24 mouse cellular contexts compared by ENCODE assay signal in the genomic region with DNA sequence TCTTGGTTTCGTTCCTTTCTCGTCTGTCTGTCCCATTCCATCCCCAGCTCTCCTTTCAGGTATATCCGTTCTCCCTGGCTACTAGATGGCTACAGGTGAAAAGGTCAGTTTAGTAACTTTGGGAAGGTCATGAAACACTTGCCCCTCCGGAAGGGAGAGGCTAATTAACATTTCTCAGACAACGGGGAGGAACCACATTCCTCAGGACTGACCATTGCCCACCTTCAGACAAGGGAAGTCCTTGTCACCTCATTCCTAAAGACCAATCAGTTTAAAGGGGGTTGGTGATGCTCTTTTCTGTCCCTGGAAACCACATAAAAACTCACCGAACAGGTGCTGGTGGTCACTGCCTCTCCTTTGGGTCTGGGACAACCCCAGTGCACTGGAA.
DNase-seq lines count a peak whose midpoint lies in the region; ATAC-seq and TF ChIP-seq lines count a peak whose summit lies in the region.
"Had no signal": no experiment of that assay in that cellular context is flagged by ENCODE, and none has a peak within 500 bp of the region (broad histone marks: within the 10 kb centered on the region; RNA-seq: fewer than 3 reads in every experiment).

No protein-coding gene starts in this region.

- ATAC-seq in intestine, embryonic 16.5 days = no peak
- no peak for ATAC-seq in midbrain, postnatal 0 days (ENCODE audit: low FRiP score)
- ATAC-seq: activated CD4-positive, CD25-positive, alpha-beta regulatory T cell, adult 4 months; forebrain, embryonic 13.5 days; forebrain, embryonic 15.5 days; forebrain, postnatal 0 days; Patski had no signal

- no peak overlapping the region for H3K4me2 ChIP-seq in intestine, embryonic 16.5 days (ENCODE audit: low read depth, low read length)
- H3K4me2 ChIP-seq in midbrain, postnatal 0 days (ENCODE audit: low read depth, low read length, poor library complexity, severe bottlenecking) = no peak overlapping the region
- H3K4me2 ChIP-seq: embryonic facial prominence, embryonic 12.5 days; forebrain, embryonic 13.5 days; forebrain, embryonic 15.5 days had no signal

- peaks cover 7% of the 10 kb centered on the region for H3K4me1 ChIP-seq in heart, embryonic 10.5 days
- no peaks in the 10 kb centered on the region for H3K4me1 ChIP-seq in ES-Bruce4 (ENCODE audit: control insufficient read depth, insufficient read depth, low read length)
- no peaks in the 10 kb centered on the region for H3K4me1 ChIP-seq in intestine, embryonic 16.5 days (ENCODE audit: control insufficient read depth, insufficient read depth, low read length)
- H3K4me1 ChIP-seq in midbrain, postnatal 0 days (ENCODE audit: insufficient read depth, low read length) = no peaks in the 10 kb centered on the region
- H3K4me1 ChIP-seq: embryonic facial prominence, embryonic 12.5 days; forebrain, embryonic 13.5 days; forebrain, embryonic 15.5 days had no signal

- peaks cover 5% of the 10 kb centered on the region; the same call in 1 of the 2 replicates for H3K27me3 ChIP-seq in heart, embryonic 10.5 days (ENCODE audit: insufficient read depth, poor library complexity, severe bottlenecking)
- H3K27me3 ChIP-seq in ES-Bruce4 (ENCODE audit: control insufficient read depth, insufficient read depth, low read length, poor library complexity, severe bottlenecking) = no peaks in the 10 kb centered on the region
- H3K27me3 ChIP-seq in intestine, embryonic 16.5 days (replicated peaks; ENCODE audit: control insufficient read depth, insufficient read depth, low read length) = no peaks in the 10 kb centered on the region
- no peaks in the 10 kb centered on the region for H3K27me3 ChIP-seq in midbrain, postnatal 0 days (ENCODE audit: insufficient read depth, low read length)
- H3K27me3 ChIP-seq: embryonic facial prominence, embryonic 12.5 days; forebrain, embryonic 13.5 days; forebrain, embryonic 15.5 days had no signal

- DNase-seq in heart, embryonic 10.5 days (ENCODE audit: low spot score) = peak; percentile 27
- DNase-seq in heart, postnatal 4 days = no peak
- DNase-seq in ES-CJ7 (ENCODE audit: low read depth, low spot score) (peak; percentile 60), R1 (ENCODE audit: low read depth, low spot score) (peak; percentile 92)
- no peak for DNase-seq in midbrain, postnatal 0 days (ENCODE audit: low spot score)
- no peak for DNase-seq in ovary, adult 18-20 months (ENCODE audit: low spot score)
- DNase-seq: adrenal gland, adult 8-10 months; adrenal gland, postnatal 14 days; adrenal gland, postnatal 36 days; cerebellum, adult 11-12 months; cerebellum, adult 2 months; cerebellum, adult 9-10 months; cerebellum, postnatal 10 days; cerebellum, postnatal 25 days; forebrain, postnatal 0 days had no signal

- no peak overlapping the region for H3K4me3 ChIP-seq in heart, embryonic 10.5 days
- H3K4me3 ChIP-seq in ES-Bruce4 (ENCODE audit: low read depth, low read length) = no peak overlapping the region
- no peak overlapping the region for H3K4me3 ChIP-seq in intestine, embryonic 16.5 days (ENCODE audit: low read length)
- H3K4me3 ChIP-seq in midbrain, postnatal 0 days (ENCODE audit: low read depth, low read length) = no peak overlapping the region
- H3K4me3 ChIP-seq: embryonic facial prominence, embryonic 10.5 days; embryonic facial prominence, embryonic 12.5 days; forebrain, embryonic 13.5 days; forebrain, embryonic 15.5 days had no signal

- 41% methylated on average over 6 of the region's 6 CpGs for WGBS in heart, embryonic 10.5 days
- 34% methylated on average over 6 of the region's 6 CpGs for WGBS in intestine, embryonic 16.5 days
- 44% methylated on average over 6 of the region's 6 CpGs for WGBS in midbrain, postnatal 0 days

- H3K36me3 ChIP-seq in heart, embryonic 10.5 days = no peaks in the 10 kb centered on the region
- no peaks in the 10 kb centered on the region for H3K36me3 ChIP-seq in ES-Bruce4 (ENCODE audit: control insufficient read depth, insufficient read depth, low read length, poor library complexity, severe bottlenecking)
- H3K36me3 ChIP-seq in intestine, embryonic 16.5 days (ENCODE audit: control insufficient read depth, insufficient read depth, low read length) = no peaks in the 10 kb centered on the region
- H3K36me3 ChIP-seq in midbrain, postnatal 0 days (ENCODE audit: insufficient read depth, low read length) = no peaks in the 10 kb centered on the region
- H3K36me3 ChIP-seq: embryonic facial prominence, embryonic 10.5 days; embryonic facial prominence, embryonic 12.5 days; forebrain, embryonic 15.5 days; G1E had no signal

- TF ChIP-seq CTCF in ES-Bruce4 (IDR thresholded peaks at IDR 0.05; ENCODE audit: low read depth, low read length) = no peak
- no peak for TF ChIP-seq CTCF in midbrain, postnatal 0 days (IDR thresholded peaks at IDR 0.05)

- no peak overlapping the region for H3K9ac ChIP-seq in ES-Bruce4 (ENCODE audit: low read depth, poor library complexity, severe bottlenecking)
- no peak overlapping the region for H3K9ac ChIP-seq in intestine, embryonic 16.5 days (ENCODE audit: low read depth, low read length)
- H3K9ac ChIP-seq in midbrain, postnatal 0 days (replicated peaks; ENCODE audit: low read length, poor library complexity, severe bottlenecking) = no peak overlapping the region
- H3K9ac ChIP-seq: embryonic facial prominence, embryonic 12.5 days; forebrain, embryonic 13.5 days; forebrain, embryonic 15.5 days; forebrain, postnatal 0 days had no signal

- H3K27ac ChIP-seq in heart, embryonic 10.5 days = no peak overlapping the region
- H3K27ac ChIP-seq in ES-Bruce4 (ENCODE audit: insufficient read depth, low read length) = peak overlapping the region; percentile 71
- H3K27ac ChIP-seq in intestine, embryonic 16.5 days (ENCODE audit: low read length) = no peak overlapping the region
- no peak overlapping the region for H3K27ac ChIP-seq in midbrain, postnatal 0 days (ENCODE audit: low read depth, low read length)
- H3K27ac ChIP-seq: embryonic facial prominence, embryonic 10.5 days; embryonic facial prominence, embryonic 12.5 days; forebrain, embryonic 13.5 days; forebrain, embryonic 15.5 days had no signal

- TF ChIP-seq POLR2A in ES-Bruce4 (IDR thresholded peaks at IDR 0.05; ENCODE audit: insufficient read depth, low read length) = no peak

- H3K9me3 ChIP-seq in heart, embryonic 10.5 days = no peaks in the 10 kb centered on the region
- peaks cover 40% of the 10 kb centered on the region for H3K9me3 ChIP-seq in ES-Bruce4 (replicated peaks; ENCODE audit: control insufficient read depth, insufficient read depth, low read length, poor library complexity, severe bottlenecking)
- H3K9me3 ChIP-seq in intestine, embryonic 16.5 days (ENCODE audit: control insufficient read depth, low read length) = no peaks in the 10 kb centered on the region
- H3K9me3 ChIP-seq in midbrain, postnatal 0 days (ENCODE audit: low read length) = no peaks in the 10 kb centered on the region
- H3K9me3 ChIP-seq: embryonic facial prominence, embryonic 10.5 days; embryonic facial prominence, embryonic 12.5 days; forebrain, embryonic 13.5 days; forebrain, embryonic 15.5 days had no signal

- no peak for TF ChIP-seq EP300 in ES-Bruce4 (IDR thresholded peaks at IDR 0.05; ENCODE audit: insufficient read depth, low read depth, low read length)

Comparison
In these comparisons a context has a peak if more than half of its experiments do, and no peak if none do; other contexts are left out.
1. DNase-seq: peak in heart, embryonic 10.5 days (single experiment), ES-CJ7 (single experiment) and R1 (single experiment); none in heart, postnatal 4 days (single experiment), midbrain, postnatal 0 days (single experiment) and ovary, adult 18-20 months (single experiment).